Mouse (Mus musculus) MEL (cell line): ENCODE data around the gene Cxcr1. TPM values are rescaled to one million over a fixed set of nuclear protein-coding genes. Genes with fewer than 3 reads are reported as not detected.

Experiments used
- DNase-seq: peaks from one replicate; pipeline ENCODE4 v3.0.0; 2011; ENCODE audit warnings: low read depth, low spot score
- H3K27ac ChIP-seq: 2 replicates; pipeline ENCODE4 v1.5.1; 2012; ENCODE audit warnings: low read depth, mild to moderate bottlenecking, control low read depth, low read length, moderate library complexity; ENCODE audit not compliant: control insufficient read depth
- H3K27me3 ChIP-seq, 2 experiments: fragments of 150-350 bp in 1 of 2; sonication (generic) in 1 of 2; 2 replicates each; pipeline ENCODE4 v1.6.1; 2012; ENCODE audit warnings: low read length in 2 of 2, mild to moderate bottlenecking in 2 of 2, improper control_type of control experiment in 1 of 2, moderate library complexity in 1 of 2; ENCODE audit not compliant: insufficient read depth in 2 of 2, control insufficient read depth in 1 of 2
- H3K36me3 ChIP-seq, 2 experiments: 2 replicates each; pipeline ENCODE4 v1.6.1; 2012 to 2014; ENCODE audit warnings: low read length in 2 of 2, improper control_type of control experiment in 1 of 2, inconsistent platforms in 1 of 2, mild to moderate bottlenecking in 1 of 2; ENCODE audit not compliant: insufficient read depth in 2 of 2, control insufficient read depth in 1 of 2
- H3K4me1 ChIP-seq, 2 experiments: fragments of 150-350 bp in 1 of 2; sonication (generic) in 1 of 2; 2 replicates each; pipeline ENCODE4 v1.6.1; 2012; ENCODE audit warnings: low read length in 2 of 2, improper control_type of control experiment in 1 of 2, mild to moderate bottlenecking in 1 of 2; ENCODE audit not compliant: insufficient read depth in 2 of 2, control insufficient read depth in 1 of 2
- H3K4me3 ChIP-seq, 2 experiments: fragments of 150-350 bp in 1 of 2; sonication (generic) in 1 of 2; 2 replicates each; pipeline ENCODE4 v1.5.1; 2012; ENCODE audit warnings: low read depth in 2 of 2, low read length in 2 of 2, mild to moderate bottlenecking in 2 of 2, moderate library complexity in 2 of 2, control low read depth in 1 of 2, improper control_type of control experiment in 1 of 2; ENCODE audit not compliant: control insufficient read depth in 1 of 2, insufficient read depth in 1 of 2
- H3K79me2 ChIP-seq: 2 replicates; pipeline ENCODE4 v1.6.1; 2012; ENCODE audit warnings: mild to moderate bottlenecking, low read length, moderate library complexity; ENCODE audit not compliant: control insufficient read depth, poor library complexity, insufficient read depth
- H3K9ac ChIP-seq: 2 replicates; pipeline ENCODE4 v1.6.1; 2012; ENCODE audit warnings: low read depth, mild to moderate bottlenecking, control low read depth, low read length, moderate library complexity; ENCODE audit not compliant: control insufficient read depth, poor library complexity, severe bottlenecking
- H3K9me3 ChIP-seq: fragments of 150-350 bp; sonication (generic); replicated peaks from 2 replicates; pipeline ENCODE4 v1.6.1; 2012; ENCODE audit warnings: mild to moderate bottlenecking, low read length, improper control_type of control experiment, moderate library complexity; ENCODE audit not compliant: insufficient read depth
- BHLHE40 ChIP-seq: IDR thresholded peaks from 2 replicates; pipeline ENCODE4 v1.6.1; 2012; ENCODE audit warnings: low read depth, mild to moderate bottlenecking, inconsistent platforms, low read length, improper control_type of control experiment, borderline replicate concordance
- CHD1 ChIP-seq: IDR thresholded peaks from 2 replicates; pipeline ENCODE4 v1.6.1; 2012; ENCODE audit warnings: low read depth, mild to moderate bottlenecking, inconsistent platforms, low read length, improper control_type of control experiment
- CHD2 ChIP-seq: IDR thresholded peaks from 2 replicates; pipeline ENCODE4 v1.6.1; 2011; ENCODE audit warnings: low read length, improper control_type of control experiment
- CTCF ChIP-seq, 3 experiments: IDR thresholded peaks in 2 of 3; conservative IDR thresholded peaks in 1 of 3; 2 replicates each; pipeline ENCODE4 v1.5.1; 2011 to 2012; ENCODE audit warnings: low read length in 3 of 3, low read depth in 2 of 3, mild to moderate bottlenecking in 2 of 3, improper control_type of control experiment in 1 of 3, inconsistent platforms in 1 of 3, mixed read lengths in 1 of 3, moderate library complexity in 1 of 3; ENCODE audit not compliant: control insufficient read depth in 1 of 3, insufficient read depth in 1 of 3, poor library complexity in 1 of 3, severe bottlenecking in 1 of 3
- E2F4 ChIP-seq: IDR thresholded peaks from 2 replicates; pipeline ENCODE4 v1.6.1; 2011; ENCODE audit warnings: low read depth, low read length, improper control_type of control experiment, borderline replicate concordance
- ELF1 ChIP-seq: IDR thresholded peaks from 2 replicates; pipeline ENCODE4 v1.6.1; 2014; ENCODE audit warnings: low read depth, mild to moderate bottlenecking, inconsistent platforms, low read length, improper control_type of control experiment, moderate library complexity
- ETS1 ChIP-seq: IDR thresholded peaks from 2 replicates; pipeline ENCODE4 v1.6.1; 2012; ENCODE audit warnings: low read depth, mild to moderate bottlenecking, inconsistent platforms, low read length, improper control_type of control experiment, moderate library complexity
- GABPA ChIP-seq: IDR thresholded peaks from 2 replicates; pipeline ENCODE4 v1.6.1; 2012; ENCODE audit warnings: low read depth, mild to moderate bottlenecking, inconsistent platforms, low read length, improper control_type of control experiment, moderate library complexity
- HCFC1 ChIP-seq: IDR thresholded peaks from 2 replicates; pipeline ENCODE4 v1.6.1; 2012; ENCODE audit warnings: low read depth, mild to moderate bottlenecking, inconsistent platforms, low read length, improper control_type of control experiment, moderate library complexity
- JUND ChIP-seq: IDR thresholded peaks from 2 replicates; pipeline ENCODE4 v1.6.1; 2011; ENCODE audit warnings: low read depth, mild to moderate bottlenecking, improper control_type of control experiment, low read length
- KAT2A ChIP-seq: conservative IDR thresholded peaks from 2 replicates; pipeline ENCODE4 v1.6.1; 2012; ENCODE audit warnings: low read depth, low read length, improper control_type of control experiment, inconsistent platforms
- MAFK ChIP-seq: IDR thresholded peaks from 2 replicates; pipeline ENCODE4 v1.6.1; 2011; ENCODE audit warnings: low read depth, mild to moderate bottlenecking, low read length, improper control_type of control experiment, borderline replicate concordance
- MAX ChIP-seq: IDR thresholded peaks from 2 replicates; pipeline ENCODE4 v1.6.1; 2011; ENCODE audit warnings: low read length, improper control_type of control experiment
- MAZ ChIP-seq: IDR thresholded peaks from 2 replicates; pipeline ENCODE4 v1.6.1; 2012; ENCODE audit warnings: low read depth, mild to moderate bottlenecking, inconsistent platforms, low read length, improper control_type of control experiment
- MEF2A ChIP-seq: IDR thresholded peaks from 2 replicates; pipeline ENCODE4 v1.6.1; 2014; ENCODE audit warnings: low read depth, mild to moderate bottlenecking, inconsistent platforms, low read length, improper control_type of control experiment; ENCODE audit not compliant: poor library complexity, insufficient replicate concordance, severe bottlenecking; ENCODE audit errors: extremely low read depth
- MXI1 ChIP-seq: IDR thresholded peaks from 2 replicates; pipeline ENCODE4 v1.6.1; 2011; ENCODE audit warnings: mild to moderate bottlenecking, low read depth, low read length, improper control_type of control experiment
- MYB ChIP-seq: IDR thresholded peaks from 2 replicates; pipeline ENCODE4 v1.6.1; 2011; ENCODE audit warnings: mild to moderate bottlenecking, low read depth, low read length, improper control_type of control experiment
- MYC ChIP-seq: IDR thresholded peaks from 2 replicates; pipeline ENCODE4 v1.6.1; 2011; ENCODE audit warnings: low read depth, mild to moderate bottlenecking, low read length, improper control_type of control experiment, moderate library complexity
- NELFE ChIP-seq: IDR thresholded peaks from 2 replicates; pipeline ENCODE4 v1.6.1; 2011; ENCODE audit warnings: low read depth, low read length, improper control_type of control experiment
- NRF1 ChIP-seq: IDR thresholded peaks from 2 replicates; pipeline ENCODE4 v1.6.1; 2014; ENCODE audit warnings: low read depth, mild to moderate bottlenecking, inconsistent platforms, low read length, improper control_type of control experiment, moderate library complexity; ENCODE audit not compliant: poor library complexity, insufficient read depth, severe bottlenecking
- POLR2A ChIP-seq, 2 experiments: IDR thresholded peaks; 2 replicates each; pipeline ENCODE4 v1.6.1; 2011 to 2012; ENCODE audit warnings: low read length in 2 of 2, mild to moderate bottlenecking in 2 of 2, control low read depth in 1 of 2, improper control_type of control experiment in 1 of 2, low read depth in 1 of 2, moderate library complexity in 1 of 2; ENCODE audit not compliant: control insufficient read depth in 1 of 2, insufficient read depth in 1 of 2, poor library complexity in 1 of 2
- POLR2AphosphoS2 ChIP-seq: IDR thresholded peaks from 2 replicates; pipeline ENCODE4 v1.6.1; 2011; ENCODE audit warnings: low read length, improper control_type of control experiment
- POLR2AphosphoS5 ChIP-seq: IDR thresholded peaks from 2 replicates; pipeline ENCODE4 v1.6.1; 2012; ENCODE audit warnings: low read depth, borderline replicate concordance, mild to moderate bottlenecking, inconsistent platforms, low read length, moderate library complexity, mixed read lengths
- RAD21 ChIP-seq: IDR thresholded peaks from 2 replicates; pipeline ENCODE4 v1.6.1; 2011; ENCODE audit warnings: mild to moderate bottlenecking, low read depth, low read length, improper control_type of control experiment
- RCOR1 ChIP-seq: IDR thresholded peaks from 2 replicates; pipeline ENCODE4 v1.6.1; 2012; ENCODE audit warnings: low read depth, mild to moderate bottlenecking, inconsistent platforms, low read length, improper control_type of control experiment
- SIN3A ChIP-seq: IDR thresholded peaks from 2 replicates; pipeline ENCODE4 v1.6.1; 2012; ENCODE audit warnings: low read length, improper control_type of control experiment, inconsistent platforms
- SMC3 ChIP-seq: IDR thresholded peaks from 2 replicates; pipeline ENCODE4 v1.6.1; 2011; ENCODE audit warnings: low read depth, low read length, improper control_type of control experiment
- TAL1 ChIP-seq: IDR thresholded peaks from 2 replicates; pipeline ENCODE4 v1.6.1; 2012; ENCODE audit warnings: mild to moderate bottlenecking, inconsistent platforms, low read length, moderate library complexity, mixed read lengths
- TBP ChIP-seq: IDR thresholded peaks from 2 replicates; pipeline ENCODE4 v1.8.0; 2011; ENCODE audit warnings: low read depth, low read length, improper control_type of control experiment
- TCF12 ChIP-seq: IDR thresholded peaks from 2 replicates; pipeline ENCODE4 v1.6.1; 2014; ENCODE audit warnings: low read depth, mild to moderate bottlenecking, inconsistent platforms, low read length, improper control_type of control experiment, moderate library complexity
- UBTF ChIP-seq: IDR thresholded peaks from 2 replicates; pipeline ENCODE4 v1.6.1; 2012; ENCODE audit warnings: low read depth, mild to moderate bottlenecking, inconsistent platforms, low read length, improper control_type of control experiment, moderate library complexity, borderline replicate concordance; ENCODE audit not compliant: insufficient read depth
- USF1 ChIP-seq: IDR thresholded peaks from 2 replicates; pipeline ENCODE4 v1.6.1; 2014; ENCODE audit warnings: low read depth, mild to moderate bottlenecking, inconsistent platforms, low read length, improper control_type of control experiment, moderate library complexity
- USF2 ChIP-seq, 2 experiments: IDR thresholded peaks; 2 replicates each; pipeline ENCODE4 v1.6.1; 2011 to 2012; ENCODE audit warnings: improper control_type of control experiment in 2 of 2, low read length in 2 of 2, borderline replicate concordance in 1 of 2, inconsistent platforms in 1 of 2, low read depth in 1 of 2, mild to moderate bottlenecking in 1 of 2; ENCODE audit not compliant: insufficient read depth in 1 of 2
- ZC3H11A ChIP-seq: IDR thresholded peaks from 2 replicates; pipeline ENCODE4 v1.6.1; 2012; ENCODE audit warnings: low read depth, mild to moderate bottlenecking, inconsistent platforms, low read length, improper control_type of control experiment
- ZKSCAN1 ChIP-seq: IDR thresholded peaks from 2 replicates; pipeline ENCODE4 v1.6.1; 2012; ENCODE audit warnings: low read depth, mild to moderate bottlenecking, inconsistent platforms, low read length, improper control_type of control experiment, moderate library complexity
- ZMIZ1 ChIP-seq: IDR thresholded peaks from 2 replicates; pipeline ENCODE4 v1.6.1; 2012; ENCODE audit warnings: low read depth, mild to moderate bottlenecking, inconsistent platforms, low read length, improper control_type of control experiment, moderate library complexity
- ZNF384 ChIP-seq: IDR thresholded peaks from 2 replicates; pipeline ENCODE4 v1.6.1; 2012; ENCODE audit warnings: low read depth, mild to moderate bottlenecking, inconsistent platforms, low read length, improper control_type of control experiment
- polyA plus RNA-seq, 2 experiments: library from polyadenylated mRNA; stranded (reverse) in 1 of 2; unstranded in 1 of 2; fragments of >175 nt in 1 of 2; fragments of >200 nt in 1 of 2; gene quantifications; 2 replicates each; pipeline versions ENCODE4 v1.2.1 to v1.2.4; 2012; ENCODE audit warnings: low replicate concordance in 2 of 2, low read depth in 1 of 2; ENCODE audit not compliant: insufficient read length in 2 of 2, insufficient read depth in 1 of 2, missing spikeins in 1 of 2
- total RNA-seq: library from RNA; depleted of rRNA; stranded (reverse); fragments of 300-350 nt; gene quantifications from 2 replicates; pipeline ENCODE4 v1.2.3, GENCODE M21; 2012

Gene Cxcr1
- total and polyA plus RNA-seq, 3 experiments, result not detected

DNA sequence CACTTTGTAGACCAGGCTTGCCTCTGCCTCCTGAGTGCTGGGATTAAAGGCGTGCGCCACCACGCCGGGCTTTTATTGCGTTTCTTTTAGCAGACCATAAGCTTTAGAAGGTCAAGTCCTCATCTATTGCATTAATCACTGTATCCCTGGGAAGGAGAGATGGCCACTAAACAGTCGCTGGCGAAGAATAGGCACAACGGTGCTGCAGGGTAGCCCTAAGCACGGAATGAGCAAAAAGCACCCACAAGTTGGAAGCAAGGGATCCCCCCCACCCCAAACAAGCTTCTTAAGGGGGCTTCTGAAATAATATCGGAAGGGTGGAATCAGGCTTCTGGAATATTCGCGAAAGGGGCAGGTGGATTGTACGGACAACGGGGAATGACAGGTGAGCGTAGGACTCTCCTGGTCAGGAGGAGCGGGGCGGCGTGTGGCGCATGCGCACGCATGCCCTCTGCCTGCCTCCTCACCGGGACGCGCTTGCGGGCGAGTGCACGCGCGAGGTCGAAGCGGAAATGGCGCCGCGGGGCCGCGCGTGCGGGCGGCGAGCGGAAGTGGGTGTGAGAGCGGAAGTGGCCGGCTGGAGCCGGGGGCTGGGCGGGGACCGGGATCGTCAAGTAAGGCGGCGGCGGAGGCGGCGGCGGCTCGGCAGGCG lies 41.6 kb upstream of the Cxcr1 start, which contains the start of gene Arpc2:
TSS of gene Arpc2 (plus strand) at position 147 of the 652 bp plus-strand sequence.
- H3K27me3 ChIP-seq, result no peaks in the 10 kb centered on the region
- H3K4me3 ChIP-seq, result peak within 1 kb of the TSS; percentile 96 to 98
- H3K27ac ChIP-seq, result peak within 1 kb of the TSS; percentile 87
- H3K9me3 ChIP-seq, result no peaks in the 10 kb centered on the region
- peak within 1 kb of the TSS; percentile 98 for H3K9ac ChIP-seq
- H3K4me1 ChIP-seq, result peaks cover 9 to 32% of the 10 kb centered on the region in 2 experiments
- peaks cover 43% of the 10 kb centered on the region for H3K79me2 ChIP-seq
- peak; percentile 97 for DNase-seq
- H3K36me3 ChIP-seq, result peaks cover 0 to 32% of the 10 kb centered on the region in 2 experiments; a peak in 3 of 4 replicates
- TF ChIP-seq HCFC1, result peak; percentile 79
- TF ChIP-seq MXI1, result no peak; the same call in 1 of the 2 replicates
- TF ChIP-seq POLR2A (IDR thresholded peaks at IDR 0.05; ENCODE audit: control insufficient read depth in 1 of 2, insufficient read depth in 1 of 2, low read depth in 1 of 2, low read length in 2 of 2, poor library complexity in 1 of 2), result peak in 1 of 2 experiments; percentile 96; a peak in 2 of 4 replicates
- no peak for TF ChIP-seq USF1
- TF ChIP-seq ELF1, result peak; percentile 93
- TF ChIP-seq GABPA, result no peak
- TF ChIP-seq TBP, result no peak
- TF ChIP-seq POLR2AphosphoS2, result peak; percentile 95
- TF ChIP-seq USF2 (IDR thresholded peaks at IDR 0.05; ENCODE audit: borderline replicate concordance in 1 of 2, insufficient read depth in 1 of 2, low read depth in 1 of 2, low read length in 2 of 2), result no peak
- peak; percentile 45; the same call in 1 of the 2 replicates for TF ChIP-seq ETS1
- TF ChIP-seq SMC3, result no peak
- TF ChIP-seq TCF12, result peak; percentile 58
- 0 out of 2 replicates have a peak, but pooled peaks have one; percentile 24 for TF ChIP-seq UBTF
- TF ChIP-seq ZMIZ1, result peak; percentile 79
- TF ChIP-seq MAX, result no peak
- TF ChIP-seq ZC3H11A, result no peak
- TF ChIP-seq E2F4, result no peak
- TF ChIP-seq NRF1, result peak; percentile 99
- no peak for TF ChIP-seq JUND
- no peak for TF ChIP-seq MAFK
- TF ChIP-seq TAL1, result no peak
- no peak for TF ChIP-seq CHD1
- peak; percentile 29 for TF ChIP-seq SIN3A
- TF ChIP-seq RCOR1, result no peak
- TF ChIP-seq NELFE, result peak; percentile 96
- TF ChIP-seq MYB, result no peak
- TF ChIP-seq RAD21, result no peak
- no peak for TF ChIP-seq BHLHE40
- TF ChIP-seq CHD2, result no peak
- TF ChIP-seq MYC, result no peak
- no peak for TF ChIP-seq KAT2A
- no peak for TF ChIP-seq POLR2AphosphoS5
- no peak for TF ChIP-seq CTCF (IDR thresholded peaks at IDR 0.05 in 2 of 3, conservative IDR thresholded peaks at IDR 0.05 in 1 of 3; ENCODE audit: control insufficient read depth in 1 of 3, insufficient read depth in 1 of 3, low read depth in 2 of 3, low read length in 3 of 3, poor library complexity in 1 of 3, severe bottlenecking in 1 of 3)
- no peak; the same call in 1 of the 2 replicates for TF ChIP-seq MAZ
- TF ChIP-seq ZKSCAN1, result no peak
- no peak for TF ChIP-seq MEF2A
- no peak for TF ChIP-seq ZNF384
